Mouse (Mus musculus) cerebellum, adult 2 months (tissue): ENCODE data around the gene Six3.

Experiments used
- CTCF ChIP-seq: fragments of 200-500 bp; IDR thresholded peaks from 2 replicates; pipeline ENCODE4 v1.5.1; 2011; ENCODE audit warnings: low read depth, mild to moderate bottlenecking, control low read depth, low read length, moderate library complexity, borderline replicate concordance; ENCODE audit not compliant: insufficient read depth
- POLR2A ChIP-seq: fragments of 200-500 bp; IDR thresholded peaks from 2 replicates; pipeline ENCODE4 v1.6.1; 2011; ENCODE audit warnings: low read length, control low read depth, borderline replicate concordance; ENCODE audit not compliant: insufficient read depth

- peak; percentile 74 for TF ChIP-seq CTCF
- no peak for TF ChIP-seq POLR2A
Observed at GRCm38 (mm10) chr17:85664618-85665320, 51.4 kb downstream of the Six3 start.
